Mouse (Mus musculus) CH12.LX (cell line): ENCODE measurements at regions not wholly inside any gene's neighbourhood (a gene's known extent, or its start where the extent isn't known, plus 50 kb on each side); places are given as distances from the start of the nearest gene placed in this dataset.

Experiments used
- DNase-seq: peaks from one replicate; pipeline ENCODE4 v3.0.0-alpha.2; 2013; ENCODE audit errors: extremely low read depth
- H3K27ac ChIP-seq: 2 replicates; pipeline ENCODE4 v1.5.1; 2012; ENCODE audit warnings: low read depth, mild to moderate bottlenecking, control low read depth, moderate library complexity; ENCODE audit not compliant: insufficient read depth
- H3K27me3 ChIP-seq: replicated peaks from 2 replicates; pipeline ENCODE3; 2012; ENCODE audit warnings: inconsistent platforms
- H3K36me3 ChIP-seq, 2 experiments: replicated peaks in 1 of 2; 2 replicates each; pipeline versions ENCODE3 to v1.6.1; 2012; ENCODE audit warnings: inconsistent platforms in 1 of 2, low read length in 1 of 2, mild to moderate bottlenecking in 1 of 2, mixed read lengths in 1 of 2, moderate library complexity in 1 of 2; ENCODE audit not compliant: control insufficient read depth in 1 of 2, insufficient read depth in 1 of 2
- H3K4me1 ChIP-seq, 2 experiments: 2 replicates each; pipeline ENCODE4 v1.6.1; 2012; ENCODE audit warnings: inconsistent platforms in 1 of 2, moderate library complexity in 1 of 2; ENCODE audit not compliant: insufficient read depth in 2 of 2, control insufficient read depth in 1 of 2
- H3K4me2 ChIP-seq: 2 replicates; pipeline ENCODE4 v1.6.1; 2012; ENCODE audit warnings: low read depth, mild to moderate bottlenecking, control low read depth; ENCODE audit not compliant: poor library complexity, insufficient read depth, severe bottlenecking
- H3K4me3 ChIP-seq, 3 experiments: fragments of 150-350 bp in 1 of 3; sonication (generic) in 1 of 3; replicated peaks in 1 of 3; 2 replicates each; pipeline versions ENCODE3 to v1.5.1; 2011 to 2012; ENCODE audit warnings: low read depth in 2 of 3, low read length in 2 of 3, mild to moderate bottlenecking in 2 of 3, moderate library complexity in 2 of 3, control low read depth in 1 of 3, improper control_type of control experiment in 1 of 3, inconsistent platforms in 1 of 3, mixed read lengths in 1 of 3; ENCODE audit not compliant: poor library complexity in 1 of 3
- H3K79me2 ChIP-seq: replicated peaks from 2 replicates; pipeline ENCODE4 v1.6.1; 2012; ENCODE audit warnings: mild to moderate bottlenecking, moderate library complexity; ENCODE audit not compliant: control insufficient read depth, poor library complexity, insufficient read depth, severe bottlenecking; ENCODE audit errors: extremely low read depth
- H3K9ac ChIP-seq: 2 replicates; pipeline ENCODE4 v1.6.1; 2012; ENCODE audit warnings: low read depth, mild to moderate bottlenecking, control low read depth, moderate library complexity; ENCODE audit not compliant: insufficient read depth
- H3K9me3 ChIP-seq: replicated peaks from 2 replicates; pipeline ENCODE3; 2012; ENCODE audit warnings: low read length, inconsistent platforms, mixed read lengths
- BHLHE40 ChIP-seq: IDR thresholded peaks from 2 replicates; pipeline ENCODE4 v1.6.1; 2011; ENCODE audit warnings: mild to moderate bottlenecking, low read depth, low read length, improper control_type of control experiment
- CHD2 ChIP-seq: IDR thresholded peaks from 2 replicates; pipeline ENCODE4 v1.6.1; 2011; ENCODE audit warnings: low read length, improper control_type of control experiment
- EP300 ChIP-seq: IDR thresholded peaks from 2 replicates; pipeline ENCODE4 v1.6.1; 2011; ENCODE audit warnings: low read length, improper control_type of control experiment
- IRF4 ChIP-seq: IDR thresholded peaks from 2 replicates; pipeline ENCODE4 v1.6.1; 2014; ENCODE audit warnings: low read depth, mild to moderate bottlenecking, inconsistent platforms, low read length, improper control_type of control experiment
- JUND ChIP-seq: conservative IDR thresholded peaks from 2 replicates; pipeline ENCODE4 v1.6.1; 2011; ENCODE audit warnings: low read depth, low read length, improper control_type of control experiment
- KAT2A ChIP-seq: IDR thresholded peaks from 2 replicates; pipeline ENCODE4 v1.6.1; 2012; ENCODE audit warnings: low read length, improper control_type of control experiment, inconsistent platforms; ENCODE audit not compliant: insufficient replicate concordance
- MAX ChIP-seq: IDR thresholded peaks from 2 replicates; pipeline ENCODE4 v1.6.1; 2011; ENCODE audit warnings: low read length, improper control_type of control experiment
- MXI1 ChIP-seq: IDR thresholded peaks from 2 replicates; pipeline ENCODE4 v1.6.1; 2011; ENCODE audit warnings: mild to moderate bottlenecking, low read depth, low read length, improper control_type of control experiment
- PAX5 ChIP-seq: IDR thresholded peaks from 2 replicates; pipeline ENCODE4 v1.6.1; 2012; ENCODE audit warnings: low read length, inconsistent platforms, mixed read lengths
- POLR2A ChIP-seq: IDR thresholded peaks from 2 replicates; pipeline ENCODE4 v1.6.1; 2011; ENCODE audit warnings: low read depth, mild to moderate bottlenecking, improper control_type of control experiment, low read length
- POLR2AphosphoS2 ChIP-seq: IDR thresholded peaks from 2 replicates; pipeline ENCODE4 v1.6.1; 2011; ENCODE audit warnings: low read depth, low read length, improper control_type of control experiment
- RAD21 ChIP-seq: IDR thresholded peaks from 2 replicates; pipeline ENCODE4 v1.6.1; 2011; ENCODE audit warnings: low read depth, mild to moderate bottlenecking, low read length, improper control_type of control experiment, moderate library complexity
- RCOR1 ChIP-seq: conservative IDR thresholded peaks from 2 replicates; pipeline ENCODE4 v1.6.1; 2012; ENCODE audit warnings: low read depth, mild to moderate bottlenecking, inconsistent platforms, low read length, improper control_type of control experiment
- SMC3 ChIP-seq: IDR thresholded peaks from 2 replicates; pipeline ENCODE4 v1.6.1; 2011; ENCODE audit warnings: low read depth, low read length, improper control_type of control experiment
- TBP ChIP-seq: conservative IDR thresholded peaks from 2 replicates; pipeline ENCODE4 v1.6.1; 2011; ENCODE audit warnings: low read depth, low read length, improper control_type of control experiment
- dilution Hi-C: fragments of 300-500 bp; cut with MboI; formaldehyde crosslinking; loops from 2 replicates; pipeline ENCODE4 v1.14.3; 2020; ENCODE audit warnings: low sequenced_read_pairs; ENCODE audit not compliant: extremely low pct_unique_long_range_greater_than_20kb, extremely low pct_ligation_motif_present
- in situ Hi-C: fragments of 300-500 bp; cut with MboI; formaldehyde crosslinking; loops from 3 replicates; pipeline ENCODE4 v1.14.3; 2019; ENCODE audit warnings: low sequenced_read_pairs, low pct_ligation_motif_present, low pct_unique_long_range_greater_than_20kb, mixed read lengths

- Histone ChIP-seq H3K4me3 (no peak overlapping the region), H3K9me3 (no peaks in the 10 kb centered on the region), H3K27me3 (no peaks in the 10 kb centered on the region), H3K4me1 (no peaks in the 10 kb centered on the region), H3K27ac (no peak overlapping the region), H3K79me2 (no peaks in the 10 kb centered on the region), H3K4me2 (no peak overlapping the region), H3K9ac (no peak overlapping the region), H3K36me3 (no peaks in the 10 kb centered on the region)
- no peak for TF ChIP-seq SMC3
- TF ChIP-seq RAD21: no peak
- TF ChIP-seq CHD2: no peak
- TF ChIP-seq BHLHE40: no peak
- TF ChIP-seq POLR2A: no peak
- no peak for TF ChIP-seq KAT2A
- TF ChIP-seq MXI1: no peak
- no peak for TF ChIP-seq EP300
- TF ChIP-seq IRF4: no peak
- TF ChIP-seq PAX5: no peak
- no peak for TF ChIP-seq RCOR1
- no peak for TF ChIP-seq JUND
- no peak for TF ChIP-seq MAX
- in situ Hi-C loops (no loop called here), dilution Hi-C loops (no loop called here)
- no peak for DNase-seq
Measured at GRCm38 (mm10) chr9:27643916-27644315, 146.7 kb upstream of the Opcml start.

GRCm38 (mm10) chr9:27645435-27645834 lies 145.1 kb upstream of the Opcml start:
- no peak for TF ChIP-seq EP300
- TF ChIP-seq, all 38 proteins: peak for 0
- Histone ChIP-seq H3K27ac (no peak overlapping the region), H3K79me2 (no peaks in the 10 kb centered on the region), H3K9ac (no peak overlapping the region), H3K4me1 (no peaks in the 10 kb centered on the region), H3K9me3 (no peaks in the 10 kb centered on the region), H3K4me3 (no peak overlapping the region), H3K4me2 (no peak overlapping the region), H3K36me3 (no peaks in the 10 kb centered on the region), H3K27me3 (no peaks in the 10 kb centered on the region)
- no peak for DNase-seq
- dilution Hi-C loops (no loop called here), in situ Hi-C loops (no loop called here)

GRCm38 (mm10) chr9:27646100-27646499 lies 144.5 kb upstream of the Opcml start:
- H3K79me2 ChIP-seq: no peaks in the 10 kb centered on the region
- H3K27me3 ChIP-seq: no peaks in the 10 kb centered on the region
- no peak overlapping the region for H3K4me3 ChIP-seq
- no peaks in the 10 kb centered on the region for H3K9me3 ChIP-seq
- in situ Hi-C loops: no loop called here
- TF ChIP-seq TBP: no peak
- TF ChIP-seq POLR2AphosphoS2: no peak
- TF ChIP-seq, all 38 proteins: peak for 0
- Histone ChIP-seq H3K9ac (no peak overlapping the region), H3K36me3 (no peaks in the 10 kb centered on the region), H3K27ac (no peak overlapping the region), H3K4me2 (no peak overlapping the region), H3K4me1 (no peaks in the 10 kb centered on the region)
- dilution Hi-C loops: no loop called here
- no peak for DNase-seq
